1 mouse cellular context compared by ENCODE assay signal in genomic region chr13:51157291-51157690, GRCm38 (mm10).
TF ChIP-seq lines count a peak whose summit lies in the region.

No protein-coding gene starts in this region.

TF ChIP-seq in ES-E14, 5 proteins besides CTCF, POLR2A, EP300 and RAD21 (continued from another document):
- TF ChIP-seq HCFC1 (IDR thresholded peaks at IDR 0.05; ENCODE audit: borderline replicate concordance, insufficient read depth, low read length) (no peak), MAFK (IDR thresholded peaks at IDR 0.05; ENCODE audit: insufficient read depth, low read depth, low read length) (no peak), ZNF384 (IDR thresholded peaks at IDR 0.05; ENCODE audit: low read depth, low read length) (peak; percentile 6; the same call in 1 of the 2 replicates)
TF ChIP-seq in ES-E14: peak in this region for 1.
